Mouse (Mus musculus) megakaryocyte, embryonic 14.5 days (primary cell): ENCODE data around the gene Aloxe3.

Experiments
- FLI1 ChIP-seq: IDR thresholded peaks from 2 replicates; pipeline ENCODE4 v1.6.1; 2012; ENCODE audit warnings: low read length, inconsistent platforms, mixed read lengths
- GATA1 ChIP-seq: IDR thresholded peaks from 3 replicates; pipeline ENCODE4 v1.6.1; 2012; ENCODE audit warnings: mixed read lengths, low read length, inconsistent platforms, borderline replicate concordance

GRCm38 (mm10) chr11:69122336-69122951 lies 3.3 kb upstream of the Aloxe3 start, which contains the start of gene 9130213A22Rik:
- TF ChIP-seq GATA1, result no peak
- no peak for TF ChIP-seq FLI1
